ENCODE assay signal across 7 mouse cellular contexts in genomic region chr11:78792055-78792454, GRCm38 (mm10). TPM values are rescaled to one million over a fixed set of nuclear protein-coding genes. Genes with fewer than 3 reads are reported as not detected.
A peak's percentile ranks its signal among the peaks of the same experiment; 100 is the strongest.
DNase-seq lines count a peak whose midpoint lies in the region; ATAC-seq and TF ChIP-seq lines count a peak whose summit lies in the region.

No protein-coding gene starts in this region.

- DNase-seq in kidney, adult 8-10 months, result no peak
- no peak for DNase-seq in CH12.LX (ENCODE audit: extremely low read depth)
- peak; percentile 91 for DNase-seq in brain, embryonic 14.5 days (ENCODE audit: low read depth)
- DNase-seq in liver, embryonic 13.5 days, result no peak
- DNase-seq in adrenal gland, adult 8-10 months, result no peak
- no peak for DNase-seq in embryo, embryonic 10 days (ENCODE audit: low spot score)

- peak overlapping the region; percentile 43 for H3K4me2 ChIP-seq in kidney, embryonic 15.5 days
- H3K4me2 ChIP-seq in CH12.LX (ENCODE audit: insufficient read depth, low read depth, poor library complexity, severe bottlenecking), result peak overlapping the region; percentile 80
- peak overlapping the region; percentile 50 for H3K4me2 ChIP-seq in liver, embryonic 13.5 days

- no peaks in the 10 kb centered on the region for H3K27me3 ChIP-seq in kidney, embryonic 15.5 days
- H3K27me3 ChIP-seq in CH12.LX (replicated peaks), result peaks cover 5% of the 10 kb centered on the region
- no peaks in the 10 kb centered on the region for H3K27me3 ChIP-seq in liver, embryonic 13.5 days

- no peaks in the 10 kb centered on the region for H3K36me3 ChIP-seq in kidney, embryonic 15.5 days
- no peaks in the 10 kb centered on the region for H3K36me3 ChIP-seq in CH12.LX (replicated peaks in 1 of 2; ENCODE audit: control insufficient read depth in 1 of 2, insufficient read depth in 1 of 2, low read length in 1 of 2)
- H3K36me3 ChIP-seq in liver, embryonic 13.5 days, result no peaks in the 10 kb centered on the region

- no peak for TF ChIP-seq EP300 in CH12.LX (IDR thresholded peaks at IDR 0.05; ENCODE audit: low read length)

- no peak overlapping the region; the same call in 1 of the 2 replicates for H3K9ac ChIP-seq in kidney, embryonic 15.5 days
- no peak overlapping the region for H3K9ac ChIP-seq in CH12.LX (ENCODE audit: insufficient read depth, low read depth)
- H3K9ac ChIP-seq in liver, embryonic 13.5 days, result no peak overlapping the region

- peaks cover 27% of the 10 kb centered on the region for H3K4me1 ChIP-seq in kidney, embryonic 15.5 days
- H3K4me1 ChIP-seq in CH12.LX (ENCODE audit: control insufficient read depth in 1 of 2, insufficient read depth in 2 of 2), result peaks cover 4 to 31% of the 10 kb centered on the region in 2 experiments; a peak in 3 of 4 replicates
- peaks cover 18% of the 10 kb centered on the region for H3K4me1 ChIP-seq in liver, embryonic 13.5 days (replicated peaks)

- no peak for ATAC-seq in kidney, embryonic 15.5 days (replicated peaks; ENCODE audit: low FRiP score)
- no peak for ATAC-seq in liver, embryonic 13.5 days (ENCODE audit: low read depth)

- no peak for TF ChIP-seq CTCF in CH12.LX (conservative IDR thresholded peaks at IDR 0.05 in 1 of 2, IDR thresholded peaks at IDR 0.05 in 1 of 2; ENCODE audit: low read depth in 2 of 2, low read length in 2 of 2)
- no peak for TF ChIP-seq CTCF in brain, embryonic 14.5 days (IDR thresholded peaks at IDR 0.05; ENCODE audit: borderline replicate concordance, extremely low read depth, insufficient read depth, insufficient read length)

- in situ Hi-C loops in CH12.LX (cut with MboI; ENCODE audit: low pct_ligation_motif_present, low pct_unique_long_range_greater_than_20kb, low sequenced_read_pairs), result no loop called here

- no peaks in the 10 kb centered on the region for H3K9me3 ChIP-seq in kidney, embryonic 15.5 days (replicated peaks)
- no peaks in the 10 kb centered on the region for H3K9me3 ChIP-seq in CH12.LX (replicated peaks; ENCODE audit: low read length)
- no peaks in the 10 kb centered on the region for H3K9me3 ChIP-seq in liver, embryonic 13.5 days (replicated peaks)

- no peaks in the 10 kb centered on the region for H3K79me2 ChIP-seq in CH12.LX (replicated peaks; ENCODE audit: control insufficient read depth, extremely low read depth, insufficient read depth, poor library complexity, severe bottlenecking)

- no peak for TF ChIP-seq POLR2A in CH12.LX (IDR thresholded peaks at IDR 0.05; ENCODE audit: low read depth, low read length)
- TF ChIP-seq POLR2A in brain, embryonic 14.5 days (IDR thresholded peaks at IDR 0.05; ENCODE audit: borderline replicate concordance, extremely low read depth, insufficient read depth, insufficient read length, poor library complexity, severe bottlenecking), result no peak

- dilution Hi-C loops in CH12.LX (cut with MboI; ENCODE audit: extremely low pct_ligation_motif_present, extremely low pct_unique_long_range_greater_than_20kb, low sequenced_read_pairs), result no loop called here

- 57% methylated on average over 5 of the region's 5 CpGs for WGBS in kidney, embryonic 15.5 days
- whole genome bisulfite sequencing in liver, embryonic 13.5 days (ENCODE audit: insufficient replicate concordance), result 47% methylated on average over 5 of the region's 5 CpGs

- peak overlapping the region; percentile 83 for H3K27ac ChIP-seq in kidney, embryonic 15.5 days
- no peak overlapping the region for H3K27ac ChIP-seq in CH12.LX (ENCODE audit: insufficient read depth, low read depth)
- no peak overlapping the region for H3K27ac ChIP-seq in liver, embryonic 13.5 days

- TF ChIP-seq RAD21 in CH12.LX (IDR thresholded peaks at IDR 0.05; ENCODE audit: low read depth, low read length), result no peak

- H3K4me3 ChIP-seq in kidney, embryonic 15.5 days (replicated peaks), result no peak overlapping the region
- no peak overlapping the region for H3K4me3 ChIP-seq in CH12.LX (replicated peaks in 1 of 3; ENCODE audit: low read depth in 2 of 3, low read length in 2 of 3, poor library complexity in 1 of 3)
- no peak overlapping the region for H3K4me3 ChIP-seq in liver, embryonic 13.5 days (replicated peaks)

TF ChIP-seq in CH12.LX, 34 proteins besides CTCF, POLR2A, EP300 and RAD21:
- TF ChIP-seq IRF4 (IDR thresholded peaks at IDR 0.05; ENCODE audit: low read depth, low read length), result no peak
- TF ChIP-seq GABPA (IDR thresholded peaks at IDR 0.05; ENCODE audit: insufficient replicate concordance, low read depth, low read length), result no peak
- no peak for TF ChIP-seq MYC (IDR thresholded peaks at IDR 0.05; ENCODE audit: low read depth, low read length)
- TF ChIP-seq RCOR1 (conservative IDR thresholded peaks at IDR 0.05; ENCODE audit: low read depth, low read length), result no peak
- no peak for TF ChIP-seq CHD1 (IDR thresholded peaks at IDR 0.05; ENCODE audit: low read depth, low read length)
- TF ChIP-seq USF2 (conservative IDR thresholded peaks at IDR 0.05; ENCODE audit: low read depth, low read length), result no peak
- no peak for TF ChIP-seq ZMIZ1 (IDR thresholded peaks at IDR 0.05; ENCODE audit: low read depth, low read length)
- no peak for TF ChIP-seq MAZ (IDR thresholded peaks at IDR 0.05; ENCODE audit: low read depth, low read length)
- no peak for TF ChIP-seq NELFE (IDR thresholded peaks at IDR 0.05; ENCODE audit: low read depth, low read length)
- TF ChIP-seq BHLHE40 (IDR thresholded peaks at IDR 0.05; ENCODE audit: low read depth, low read length), result no peak
TF ChIP-seq in CH12.LX: peak in this region for 0.

RNA-seq across cellular contexts. Expression of gene Lyrm9, which starts 34.3 kb away (rescaled TPM):
- polyA plus RNA-seq in kidney, embryonic 15.5 days (2015; fragmentation: Nextera tagmentation; extraction: Ambion mirVana), result 22.5 and 25.5 TPM in 2 replicates
- total RNA-seq in CH12.LX (2012; rRNA removed), result 34.9 and 35.3 TPM in 2 replicates
- 22.0 and 28.0 TPM in 2 replicates for total RNA-seq in CH12.LX (2014; rRNA removed)
- 36.2 and 49.4 TPM in 2 replicates for polyA plus RNA-seq in CH12.LX (2012; ENCODE audit: insufficient read length, low read depth)
- polyA plus RNA-seq in brain, embryonic 14.5 days (2012; rRNA removed), result 18.8 and 22.8 TPM in 2 replicates
- polyA plus RNA-seq in liver, embryonic 13.5 days (2015; fragmentation: Nextera tagmentation; extraction: Ambion mirVana), result 21.4 and 21.7 TPM in 2 replicates
- total RNA-seq in adrenal gland, adult 8-10 months (2022), result 10 to 100 TPM; 40.6 to 46.6 (median 42.1) TPM

RNA-seq across cellular contexts. Expression of gene Ccnq, which starts 40.5 kb away (rescaled TPM):
- 41.8 and 45.7 TPM in 2 replicates for polyA plus RNA-seq in kidney, embryonic 15.5 days (2015; fragmentation: Nextera tagmentation; extraction: Ambion mirVana)
- 55.2 and 55.5 TPM in 2 replicates for total RNA-seq in CH12.LX (2012; rRNA removed)
- total RNA-seq in CH12.LX (2014; rRNA removed), result 56.9 and 63.5 TPM in 2 replicates
- polyA plus RNA-seq in CH12.LX (2012; ENCODE audit: insufficient read length, low read depth), result 37.7 and 47.7 TPM in 2 replicates
- 31.7 and 52.6 TPM in 2 replicates for polyA plus RNA-seq in brain, embryonic 14.5 days (2012; rRNA removed)
- 24.2 and 26.5 TPM in 2 replicates for polyA plus RNA-seq in liver, embryonic 13.5 days (2015; fragmentation: Nextera tagmentation; extraction: Ambion mirVana)
- 10 to 100 TPM; 61.2 to 71.8 (median 64.7) TPM for total RNA-seq in adrenal gland, adult 8-10 months (2022)
